Mouse (Mus musculus) G1E (cell line): Measurements from ENCODE around the gene Cabp2.

Experiments
- CTCF ChIP-seq: IDR thresholded peaks from 2 replicates; pipeline ENCODE4 v1.5.1; 2012; ENCODE audit warnings: low read depth, low read length, inconsistent platforms, mixed read lengths
- GATA1 ChIP-seq: IDR thresholded peaks from 2 replicates; pipeline ENCODE4 v1.6.1; 2012; ENCODE audit warnings: borderline replicate concordance, low read length, inconsistent platforms, mixed read lengths
- GATA2 ChIP-seq: IDR thresholded peaks from 2 replicates; pipeline ENCODE4 v1.6.1; 2012; ENCODE audit warnings: low read depth, low read length, inconsistent platforms, borderline replicate concordance
- POLR2AphosphoS5 ChIP-seq: IDR thresholded peaks from 2 replicates; pipeline ENCODE4 v1.6.1; 2012; ENCODE audit warnings: low read depth, low read length, inconsistent platforms; ENCODE audit not compliant: insufficient replicate concordance
- TAL1 ChIP-seq: conservative IDR thresholded peaks from 2 replicates; pipeline ENCODE4 v1.6.1; 2012; ENCODE audit warnings: low read depth, low read length, inconsistent platforms, mixed read lengths

DNA sequence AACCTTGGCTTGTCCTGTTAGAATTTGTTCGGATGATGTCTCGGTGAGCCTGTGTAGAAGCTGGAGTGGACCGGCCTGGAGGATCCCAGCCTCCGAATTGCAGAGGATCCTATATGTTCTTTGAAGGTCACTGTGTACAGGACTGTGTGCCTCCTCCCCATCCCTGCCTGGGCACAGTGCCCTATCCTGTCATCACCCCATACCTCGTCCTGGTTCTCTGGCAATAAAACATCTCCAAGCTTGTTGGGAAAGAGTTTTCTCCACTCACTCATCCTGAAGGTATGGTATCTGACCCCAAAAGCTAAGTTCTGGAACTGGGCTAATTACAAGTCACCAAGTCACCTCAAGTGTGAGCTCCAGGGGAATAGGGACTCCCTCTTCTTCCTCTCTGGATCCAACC, 5.7 kb downstream of the Cabp2 start:
- TF ChIP-seq CTCF (no peak), POLR2AphosphoS5 (no peak), GATA1 (no peak), TAL1 (no peak), GATA2 (no peak)
